ENCODE assay signal across 18 mouse cellular contexts in genomic region chr6:97595218-97595617, GRCm38 (mm10). TPM values are rescaled to one million over a fixed set of nuclear protein-coding genes. Genes with fewer than 3 reads are reported as not detected.
DNase-seq lines count a peak whose midpoint lies in the region; ATAC-seq and TF ChIP-seq lines count a peak whose summit lies in the region.
"Had no signal": no experiment of that assay in that cellular context is flagged by ENCODE, and none has a peak within 500 bp of the region (broad histone marks: within the 10 kb centered on the region; RNA-seq: fewer than 3 reads in every experiment).

No protein-coding gene starts in this region.

- no peak for TF ChIP-seq CTCF in lung, embryonic 14.5 days (IDR thresholded peaks at IDR 0.05; ENCODE audit: low read depth)

- H3K36me3 ChIP-seq in lung, embryonic 14.5 days (ENCODE audit: insufficient read depth) = no peaks in the 10 kb centered on the region
- no peaks in the 10 kb centered on the region for H3K36me3 ChIP-seq in hindbrain, embryonic 13.5 days
- H3K36me3 ChIP-seq: limb, embryonic 13.5 days had no signal

- ATAC-seq in lung, embryonic 14.5 days (ENCODE audit: insufficient read depth) = peak; percentile 71; the same call in 1 of the 2 replicates
- no peak for ATAC-seq in hindbrain, embryonic 13.5 days (ENCODE audit: low FRiP score)
- ATAC-seq: forebrain, postnatal 0 days; intestine, embryonic 16.5 days had no signal

- peak; percentile 39 for DNase-seq in embryo, embryonic 10 days (ENCODE audit: low spot score)
- no peak for DNase-seq in embryo, embryonic 9.5 days (ENCODE audit: extremely low spot score)
- peak; percentile 76 for DNase-seq in lung, embryonic 14.5 days
- no peak for DNase-seq in lung, postnatal 25 days (ENCODE audit: low spot score)
- DNase-seq in lung, postnatal 36 days = peak; percentile 55
- no peak for DNase-seq in kidney, postnatal 36 days
- DNase-seq: adrenal gland, adult 8-10 months; cerebellum, adult 18-20 months; forebrain, postnatal 0 days; heart, postnatal 4 days; kidney, postnatal 10 days; thymus, postnatal 25 days had no signal

- H3K4me2 ChIP-seq in lung, embryonic 14.5 days = no peak overlapping the region
- no peak overlapping the region for H3K4me2 ChIP-seq in hindbrain, embryonic 13.5 days
- H3K4me2 ChIP-seq: limb, embryonic 13.5 days had no signal

- 47% methylated on average over 3 of the region's 3 CpGs for WGBS in lung, embryonic 14.5 days
- WGBS in hindbrain, embryonic 13.5 days = 29% methylated on average over 3 of the region's 3 CpGs

- H3K4me1 ChIP-seq in lung, embryonic 14.5 days (ENCODE audit: insufficient read depth) = peaks cover 2% of the 10 kb centered on the region; the same call in 1 of the 2 replicates
- peaks cover 19% of the 10 kb centered on the region for H3K4me1 ChIP-seq in hindbrain, embryonic 13.5 days (replicated peaks)
- H3K4me1 ChIP-seq: limb, embryonic 13.5 days had no signal

- no peak overlapping the region for H3K27ac ChIP-seq in lung, embryonic 14.5 days (ENCODE audit: low read depth)
- H3K27ac ChIP-seq in hindbrain, embryonic 13.5 days = peak overlapping the region; percentile 15; the same call in 1 of the 2 replicates
- H3K27ac ChIP-seq: limb, embryonic 13.5 days; liver, embryonic 14.5 days; stomach, postnatal 0 days had no signal

- no peak overlapping the region for H3K9ac ChIP-seq in lung, embryonic 14.5 days
- H3K9ac ChIP-seq in hindbrain, embryonic 13.5 days = no peak overlapping the region
- H3K9ac ChIP-seq: forebrain, postnatal 0 days; limb, embryonic 13.5 days; liver, embryonic 14.5 days had no signal

- no peaks in the 10 kb centered on the region for H3K27me3 ChIP-seq in lung, embryonic 14.5 days (ENCODE audit: insufficient read depth, low read length)
- no peaks in the 10 kb centered on the region for H3K27me3 ChIP-seq in hindbrain, embryonic 13.5 days
- H3K27me3 ChIP-seq: CH12.LX; limb, embryonic 13.5 days had no signal

- no peak overlapping the region for H3K4me3 ChIP-seq in lung, embryonic 14.5 days (ENCODE audit: low read depth, low read length)
- H3K4me3 ChIP-seq in hindbrain, embryonic 13.5 days = no peak overlapping the region
- H3K4me3 ChIP-seq: limb, embryonic 13.5 days had no signal

- H3K9me3 ChIP-seq in lung, embryonic 14.5 days (ENCODE audit: low read depth, low read length) = no peaks in the 10 kb centered on the region
- no peaks in the 10 kb centered on the region for H3K9me3 ChIP-seq in hindbrain, embryonic 13.5 days
- H3K9me3 ChIP-seq: limb, embryonic 13.5 days had no signal

RNA-seq across cellular contexts. Expression of gene Frmd4b, which starts 22.1 kb away (rescaled TPM):
- polyA plus RNA-seq in lung, embryonic 14.5 days (2014; fragmentation: Nextera tagmentation; extraction: Ambion mirVana) = 19.5 and 20.8 TPM in 2 replicates
- polyA plus RNA-seq in hindbrain, embryonic 13.5 days (2015; fragmentation: Nextera tagmentation; extraction: Ambion mirVana) = 31.4 and 31.7 TPM in 2 replicates

Comparison
In these comparisons a context has a peak if more than half of its experiments do, and no peak if none do; other contexts are left out.
1. DNase-seq: peak in embryo, embryonic 10 days (single experiment), lung, embryonic 14.5 days (single experiment) and lung, postnatal 36 days (single experiment); none in embryo, embryonic 9.5 days (single experiment), lung, postnatal 25 days (single experiment) and kidney, postnatal 36 days (0 of 2).